Mouse (Mus musculus) spleen, adult 18-20 months (tissue): ENCODE measurements around the gene Ctsc.

ENCODE experiments used
- DNase-seq, 2 experiments: peaks; one replicate each; pipeline ENCODE4 v3.0.0; 2022; ENCODE audit warnings: mixed read lengths in 2 of 2

Ctsc gene

GRCm38 (mm10) chr7:88296932-88297331, 19.0 kb downstream of the Ctsc start:
- DNase-seq: no peak

- no peak for DNase-seq
Measured at GRCm38 (mm10) chr7:88305750-88306149, 27.9 kb downstream of the Ctsc start.

DNA sequence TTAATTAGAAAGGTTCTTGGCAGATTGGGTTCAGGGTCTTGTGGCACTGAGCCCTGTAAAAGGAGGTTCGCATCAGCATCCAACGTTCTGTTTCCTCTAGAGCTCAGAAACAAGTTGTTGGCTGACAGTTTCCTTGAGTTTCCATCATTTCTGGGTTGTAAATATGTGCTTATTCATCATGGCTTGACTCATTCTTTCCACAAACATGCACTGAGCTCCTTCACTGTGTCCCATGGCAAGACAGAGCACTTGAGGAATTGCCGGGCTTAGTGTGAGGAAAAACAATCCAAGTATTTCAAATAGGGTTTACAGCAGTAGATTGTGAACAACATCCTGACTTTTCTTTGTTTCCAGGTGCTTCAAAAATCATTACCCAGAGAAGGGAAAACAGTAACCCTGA, 28.8 kb downstream of the Ctsc start:
- DNase-seq: no peak

GRCm38 (mm10) chr7:88310398-88311180, 32.7 kb downstream of the Ctsc start:
- no peak for DNase-seq

DNA sequence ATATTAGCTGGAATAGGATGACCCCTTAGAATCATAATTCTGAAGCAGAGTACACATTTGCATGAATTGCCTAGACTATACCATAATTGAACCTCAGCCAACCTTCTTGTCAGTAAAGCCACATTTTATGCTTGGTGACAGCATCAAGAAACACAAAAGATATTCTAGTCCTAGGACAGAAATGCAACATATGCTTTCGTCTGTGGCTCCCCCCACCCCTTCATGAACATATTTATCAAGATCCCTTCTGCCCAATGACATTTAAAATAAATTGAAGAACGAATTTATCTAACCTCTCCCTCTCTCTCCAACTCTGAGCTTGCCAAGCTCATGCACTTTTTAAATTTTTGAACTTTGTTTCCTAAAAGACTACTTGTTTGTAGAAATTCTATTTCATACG, 38.5 kb downstream of the Ctsc start:
- no peak for DNase-seq

DNA sequence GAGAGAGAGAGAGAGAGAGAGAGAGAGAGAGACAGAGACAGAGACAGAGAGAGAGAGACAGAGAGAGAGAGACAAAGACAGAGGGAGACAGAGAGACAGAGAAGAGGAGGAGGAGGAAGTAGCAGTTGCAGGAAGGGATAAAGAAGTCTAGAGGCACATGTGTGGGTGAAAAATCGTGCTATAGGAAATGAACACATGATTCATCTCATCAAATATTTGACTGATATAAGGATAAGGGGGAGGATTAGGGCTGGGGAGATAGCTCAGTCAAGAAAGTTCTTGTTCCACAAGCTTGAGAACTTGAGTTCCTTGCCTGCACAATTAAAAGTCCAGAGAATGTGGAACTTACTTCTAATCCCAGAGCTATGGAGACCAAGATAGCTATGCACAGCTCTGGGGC, 40.6 kb downstream of the Ctsc start:
- no peak for DNase-seq

DNA sequence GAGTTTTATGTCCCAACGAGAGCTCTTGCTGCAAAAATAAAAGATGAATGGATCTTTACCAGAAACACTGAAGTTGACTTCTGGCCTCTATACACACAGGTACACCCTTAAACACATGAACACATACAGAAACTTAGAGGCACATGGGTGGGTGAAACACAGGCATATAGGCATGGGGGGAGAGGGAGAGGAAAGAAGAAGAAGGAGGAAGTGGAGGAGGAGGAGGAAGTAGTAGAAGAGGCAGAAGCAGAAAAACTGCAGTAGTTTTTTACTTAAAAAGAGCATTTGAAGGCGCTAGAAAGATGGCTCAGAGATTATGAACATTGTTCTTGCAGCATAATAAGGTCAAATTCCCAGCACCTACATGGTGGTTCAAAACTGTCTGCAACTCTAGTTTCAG, 41.0 kb downstream of the Ctsc start:
- no peak for DNase-seq

DNA sequence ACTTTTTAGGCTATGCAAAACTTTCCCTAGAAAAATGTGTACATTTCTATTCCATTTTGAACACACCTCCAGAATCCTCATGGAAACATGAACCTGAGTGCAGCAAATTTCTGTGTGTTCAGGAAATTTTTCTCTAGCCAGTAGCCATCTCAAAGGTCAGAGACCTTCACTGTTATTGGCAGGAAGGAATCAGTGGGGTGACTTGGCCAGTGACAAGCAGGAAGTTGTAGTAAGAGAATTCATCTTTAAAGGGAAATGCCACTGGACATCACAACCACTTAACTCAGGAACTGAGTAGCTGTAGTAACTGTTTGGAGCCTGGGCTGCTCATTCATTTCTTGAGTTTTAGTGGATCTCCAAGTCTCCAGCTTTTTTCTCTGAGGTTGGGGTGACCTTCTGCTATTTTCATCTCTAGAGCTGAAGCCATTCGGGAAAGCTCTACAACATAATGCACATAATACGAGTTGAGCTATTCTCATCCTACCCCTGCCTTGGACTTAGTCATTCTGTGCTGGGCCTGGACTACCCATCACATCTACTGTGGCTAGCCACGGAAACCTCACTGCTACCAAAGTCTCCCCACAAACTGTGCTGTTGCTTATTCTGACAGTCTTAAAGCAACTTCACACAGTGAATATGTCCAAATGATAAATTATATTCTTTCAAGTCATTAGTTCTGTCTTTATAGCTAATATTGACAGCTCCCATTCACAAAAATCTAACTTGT, 41.7 kb downstream of the Ctsc start:
- DNase-seq: no peak

DNA sequence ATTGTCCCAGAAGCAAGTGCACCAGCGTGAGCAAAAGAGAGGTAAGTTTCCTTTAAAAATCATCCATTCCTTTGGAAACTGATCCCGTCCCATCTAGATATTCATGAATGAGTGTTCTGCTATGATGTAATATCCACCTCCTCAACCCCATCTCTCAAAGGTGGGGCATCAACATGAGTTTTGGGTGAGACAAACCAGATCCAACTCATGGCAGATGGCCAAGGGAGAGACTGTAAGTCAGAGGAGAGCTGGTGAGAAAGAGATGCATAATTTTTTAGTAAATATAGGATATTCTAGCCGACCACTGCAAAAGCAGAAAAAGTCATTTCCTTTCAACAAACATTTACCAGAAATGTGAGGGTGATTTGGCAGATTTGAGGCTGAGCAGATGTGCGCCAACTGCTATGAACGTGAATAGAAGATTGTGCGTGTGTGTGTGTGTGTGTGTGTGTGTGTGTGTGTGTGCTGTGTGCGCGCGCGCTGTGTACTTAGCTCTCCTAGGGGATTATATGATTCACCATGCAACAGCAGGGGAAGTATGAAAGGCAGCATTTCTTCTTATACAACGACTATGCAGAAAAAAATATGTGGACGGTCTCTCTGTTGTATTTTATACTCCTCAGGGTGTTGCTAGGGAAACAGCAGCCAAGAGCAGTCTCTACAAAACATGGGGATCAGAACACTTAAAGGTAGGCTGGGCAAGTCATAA, 42.9 kb downstream of the Ctsc start:
- no peak for DNase-seq

GRCm38 (mm10) chr7:88322431-88322830, 44.5 kb downstream of the Ctsc start:
- DNase-seq: no peak

DNA sequence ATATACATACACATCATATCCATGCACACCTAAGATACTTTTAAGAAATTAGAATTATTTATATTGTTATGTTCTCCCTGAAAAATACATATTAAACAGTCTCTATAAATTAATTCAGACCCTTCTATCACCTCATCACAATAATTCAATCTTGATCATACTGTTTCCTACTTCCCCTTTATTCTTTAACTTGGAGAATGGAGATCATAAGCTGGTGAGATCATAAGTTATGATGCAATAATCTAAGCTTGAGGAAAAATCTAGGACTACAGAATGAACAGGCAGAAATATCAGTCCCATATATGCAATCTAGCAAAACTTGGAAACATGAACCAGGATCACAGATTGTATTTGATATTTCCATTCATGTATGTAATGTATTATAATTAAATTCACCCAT, 49.6 kb downstream of the Ctsc start:
- no peak for DNase-seq

- DNase-seq: peak; percentile 15 to 35
Measured at GRCm38 (mm10) chr7:88343828-88344227, 65.9 kb downstream of the Ctsc start.

- DNase-seq: no peak
Measured at GRCm38 (mm10) chr7:88346035-88346434, 68.2 kb downstream of the Ctsc start.

- peak in 1 of 2 experiments; percentile 36 for DNase-seq
Measured at GRCm38 (mm10) chr7:88356871-88357776, 79.2 kb downstream of the Ctsc start.

- no peak for DNase-seq
Measured at GRCm38 (mm10) chr7:88358042-88358878, 80.4 kb downstream of the Ctsc start.
